Mouse (Mus musculus) lung, postnatal 0 days (tissue): ENCODE data around the gene Ldhb.

Experiments used
- CTCF ChIP-seq: IDR thresholded peaks from 2 replicates; pipeline ENCODE4 v1.5.1; 2016; ENCODE audit warnings: antibody characterized with exemption, mild to moderate bottlenecking
- EP300 ChIP-seq: IDR thresholded peaks from 2 replicates; pipeline ENCODE4 v1.6.1; 2016; ENCODE audit warnings: antibody characterized with exemption, mild to moderate bottlenecking, control low read depth

DNA sequence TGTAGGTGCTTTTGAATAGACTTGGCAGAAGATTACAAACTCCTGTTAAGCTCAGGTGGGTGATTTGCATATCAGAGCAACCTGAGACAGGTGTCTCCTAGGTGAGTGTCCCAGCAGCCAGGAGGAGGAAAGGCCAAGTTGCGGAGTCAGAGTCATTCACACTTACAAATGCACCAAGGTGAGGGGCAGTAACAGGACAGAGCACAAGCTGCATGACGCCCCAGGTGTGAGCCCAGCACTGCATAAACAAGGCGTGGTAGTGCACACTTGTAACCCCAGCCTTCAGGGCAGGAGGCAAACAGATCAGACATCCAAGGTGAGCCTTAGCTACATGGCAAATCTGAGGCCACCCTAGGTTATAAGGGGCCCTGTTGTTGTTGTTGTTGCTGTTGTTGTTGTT is 5.1 kb upstream of the Ldhb start:
- TF ChIP-seq CTCF (no peak), EP300 (no peak)
